Mouse (Mus musculus) gastrocnemius, adult 8-10 months (tissue): ENCODE measurements around the gene Ruvbl2. TPM values are rescaled to one million over a fixed set of nuclear protein-coding genes. Genes with fewer than 3 reads are reported as not detected.

Source experiments
- DNase-seq, 2 experiments: peaks; one replicate each; pipeline ENCODE4 v3.0.0; 2022; ENCODE audit warnings: low spot score in 2 of 2
- total RNA-seq, 4 experiments: library from RNA; stranded (reverse); gene quantifications; 2 replicates each; pipeline ENCODE4 v1.2.4; 2022

Gene Ruvbl2
- total RNA-seq, 4 experiments from 2014 or later: 22.4 to 28.6 (median 24.0) TPM

GRCm38 (mm10) chr7:45461326-45461725 lies 23.4 kb upstream of the Ruvbl2 start:
- DNase-seq: no peak

GRCm38 (mm10) chr7:45460860-45461314 lies 23.0 kb upstream of the Ruvbl2 start:
- DNase-seq: peak; percentile 57 to 67

- no peak for DNase-seq
These were observed 22.5 kb upstream of the Ruvbl2 start for GRCm38 (mm10) chr7:45460377-45460776.

- peak; percentile 97 to 98 for DNase-seq
These were observed 21.8 kb upstream of the Ruvbl2 start, which contains the start of gene Ftl1 for GRCm38 (mm10) chr7:45459564-45460140. Gene Ftl1, minus strand, starts transcription at chr7:45459884.

GRCm38 (mm10) chr7:45458748-45459563 lies 21.1 kb upstream of the Ruvbl2 start:
- peak in 1 of 2 experiments; percentile 58 for DNase-seq

- no peak for DNase-seq
These were observed 19.5 kb upstream of the Ruvbl2 start for GRCm38 (mm10) chr7:45457204-45458060.

GRCm38 (mm10) chr7:45456721-45457203 lies 18.9 kb upstream of the Ruvbl2 start:
- DNase-seq: no peak

GRCm38 (mm10) chr7:45455932-45456696 lies 18.2 kb upstream of the Ruvbl2 start:
- DNase-seq: no peak

- DNase-seq: no peak
These were observed 17.1 kb upstream of the Ruvbl2 start for GRCm38 (mm10) chr7:45454971-45455370.

GRCm38 (mm10) chr7:45451344-45451982 lies 13.6 kb upstream of the Ruvbl2 start:
- DNase-seq: peak; percentile 73 to 74

GRCm38 (mm10) chr7:45449974-45450373 lies 12.1 kb upstream of the Ruvbl2 start:
- DNase-seq: no peak

- peak in 1 of 2 experiments; percentile 22 for DNase-seq
These were observed 9.6 kb upstream of the Ruvbl2 start for GRCm38 (mm10) chr7:45447325-45447990.

GRCm38 (mm10) chr7:45446589-45446988 lies 8.7 kb upstream of the Ruvbl2 start:
- DNase-seq: no peak

- DNase-seq: peak in 1 of 2 experiments; percentile 37
These were observed 5.9 kb upstream of the Ruvbl2 start for GRCm38 (mm10) chr7:45443526-45444420.

- no peak for DNase-seq
These were observed 850 bp downstream of the Ruvbl2 start for GRCm38 (mm10) chr7:45437046-45437445.

- DNase-seq: no peak
These were observed 1.5 kb downstream of the Ruvbl2 start for GRCm38 (mm10) chr7:45436444-45436843.

GRCm38 (mm10) chr7:45435038-45435437 lies 2.9 kb downstream of the Ruvbl2 start:
- peak in 1 of 2 experiments; percentile 55 for DNase-seq

- peak; percentile 100 for DNase-seq
These were observed 3.5 kb downstream of the Ruvbl2 start, which contains the start of gene Gys1 for GRCm38 (mm10) chr7:45434203-45435015. Gene Gys1, plus strand, starts transcription at chr7:45434844.
